Mouse (Mus musculus): ENCODE results near the gene AF366264.
"Not testable (repeated sequence)": the region's sequence is repeated elsewhere in the genome, so short reads cannot be mapped to it uniquely, and the experiment has no call there.

- not testable (repeated sequence) for TF ChIP-seq CTCF (conservative IDR thresholded peaks at IDR 0.05; ENCODE audit: low read length); POU5F1 (IDR thresholded peaks at IDR 0.05; ENCODE audit: borderline replicate concordance, low read length); NANOG (IDR thresholded peaks at IDR 0.05; ENCODE audit: borderline replicate concordance, low read length)
Observed at GRCm38 (mm10) chr8:13838289-13838688, at the start of gene AF366264.

All from E14TG2a.4 (cell line).